Mouse (Mus musculus) left cerebral cortex, adult 8-10 months (tissue): ENCODE results near the gene Frmd6. TPM values are rescaled to one million over a fixed set of nuclear protein-coding genes. Genes with fewer than 3 reads are reported as not detected.

Experiments used
- DNase-seq, 2 experiments: peaks; one replicate each; pipeline ENCODE4 v3.0.0; 2022; ENCODE audit warnings: low spot score in 2 of 2
- total RNA-seq, 4 experiments: library from RNA; stranded (reverse); gene quantifications; 2 replicates each; pipeline ENCODE4 v1.2.4; 2022

The Frmd6 gene
- total RNA-seq = 10 to 100 TPM; 31.3 to 40.3 (median 37.5) TPM

DNA sequence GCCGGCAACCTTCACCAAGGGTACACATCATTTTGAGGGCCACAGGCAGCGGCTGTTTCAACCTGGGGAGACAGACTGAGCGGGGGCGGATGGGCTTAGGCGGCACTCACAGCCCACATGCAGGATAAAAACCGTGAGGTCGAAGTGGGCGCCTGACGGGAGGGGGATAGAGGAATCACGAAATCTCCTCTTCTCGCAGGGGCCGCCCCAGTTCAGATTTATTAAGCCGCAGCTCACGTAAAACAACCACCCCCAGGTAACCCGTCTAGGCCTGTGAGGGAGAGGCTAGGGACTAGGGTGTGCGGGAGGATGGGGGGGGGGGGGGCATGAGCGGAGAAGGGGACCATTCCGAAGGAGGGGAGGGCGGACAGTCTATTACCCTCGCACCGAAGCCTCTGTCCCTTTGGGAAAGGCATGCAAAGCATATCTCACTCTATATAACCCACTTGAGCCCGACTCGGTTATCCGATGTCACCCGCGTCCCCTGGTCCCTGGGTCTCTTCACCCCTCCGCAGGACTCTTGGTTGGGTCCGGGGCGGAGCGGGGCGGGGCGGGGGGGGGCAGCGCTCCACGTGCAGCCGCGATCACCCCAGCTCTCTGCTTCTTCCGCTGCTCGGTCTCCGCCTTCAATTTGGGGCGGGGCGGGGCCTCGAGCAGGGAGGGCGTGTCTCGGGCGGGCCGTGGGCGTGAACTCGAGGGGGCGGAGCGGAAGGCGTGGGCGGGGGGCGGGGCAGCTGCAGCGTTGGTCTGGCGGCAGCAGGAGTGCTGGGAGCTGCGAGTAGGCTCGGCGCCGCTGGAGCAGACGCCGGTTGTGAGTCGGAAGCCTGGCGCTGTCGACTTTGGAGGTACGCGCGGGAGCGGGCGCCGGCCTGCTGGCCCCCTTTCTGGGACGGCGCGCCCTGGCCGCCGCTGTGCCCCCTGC, at the start of gene Frmd6:
TSS of gene Frmd6 (plus strand) at position 786 of the 922 bp plus-strand sequence.
- DNase-seq = peak; percentile 80 to 89

- DNase-seq = no peak
Observed at GRCm38 (mm10) chr12:70775609-70776008, 49.7 kb upstream of the Frmd6 start.

GRCm38 (mm10) chr12:70776683-70777082, 48.6 kb upstream of the Frmd6 start:
- peak in 1 of 2 experiments; percentile 31 for DNase-seq

- no peak for DNase-seq
Observed at GRCm38 (mm10) chr12:70777466-70777865, 47.8 kb upstream of the Frmd6 start.

- no peak for DNase-seq
Observed at GRCm38 (mm10) chr12:70777866-70778265, 47.4 kb upstream of the Frmd6 start.

DNA sequence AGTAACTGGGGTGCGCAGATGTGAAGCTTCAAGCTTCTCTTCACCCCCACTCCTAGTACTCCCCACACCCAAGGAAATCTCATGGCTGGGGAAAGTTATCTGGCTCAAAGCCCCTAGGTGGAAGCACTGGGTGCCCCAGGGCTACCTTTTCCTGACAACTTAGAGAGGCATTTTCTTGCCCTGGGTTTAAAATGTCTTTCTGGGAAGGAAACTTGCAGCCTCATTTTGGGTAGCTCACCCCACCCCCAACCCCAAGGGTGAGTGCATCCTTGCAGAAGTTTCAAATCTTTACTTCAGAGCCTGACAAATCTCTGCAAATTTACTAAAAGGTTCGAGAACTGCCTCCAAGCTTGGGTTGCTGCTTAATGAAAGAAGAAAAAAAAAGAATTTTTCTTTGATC, 47.0 kb upstream of the Frmd6 start:
- DNase-seq = no peak

DNA sequence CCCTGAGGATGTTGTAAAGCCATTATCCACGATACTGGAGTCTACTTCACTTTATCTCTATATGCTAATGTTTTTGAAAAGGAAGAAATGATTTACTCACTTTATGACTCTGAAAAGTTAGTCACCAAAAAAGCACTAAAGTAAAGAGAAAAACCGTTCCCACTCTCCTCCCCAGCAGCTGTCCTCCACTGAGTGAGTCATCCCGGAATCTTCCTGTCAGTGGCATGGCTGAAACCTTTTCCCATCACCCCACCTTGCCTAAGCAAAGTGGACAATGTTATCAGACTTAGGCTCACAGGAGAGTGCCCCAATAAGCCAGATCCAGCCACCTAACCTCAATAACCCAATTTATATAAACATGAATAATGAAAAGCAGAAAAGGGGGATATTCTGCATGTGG, 46.6 kb upstream of the Frmd6 start:
- DNase-seq = peak in 1 of 2 experiments; percentile 28

DNA sequence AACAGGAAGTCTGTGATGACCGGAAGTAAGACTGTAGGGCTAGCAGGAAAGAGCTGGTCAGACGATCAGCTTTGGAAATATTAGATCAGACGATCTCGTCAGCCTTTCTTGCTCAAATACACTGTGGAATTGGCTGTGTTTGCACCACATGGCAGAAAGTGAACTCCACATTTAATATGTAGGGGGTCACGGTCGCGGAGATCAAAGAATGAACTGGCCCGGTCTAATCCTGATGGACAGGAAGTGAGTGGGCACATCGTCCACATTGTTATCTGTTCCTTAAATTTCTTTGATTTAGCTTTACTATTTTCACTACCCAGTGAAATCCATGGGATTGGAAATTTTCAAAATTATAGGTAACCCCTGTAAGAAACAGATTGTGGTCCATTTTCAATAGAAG, 42.3 kb upstream of the Frmd6 start:
- DNase-seq = no peak

GRCm38 (mm10) chr12:70783475-70784239, 41.7 kb upstream of the Frmd6 start:
- no peak for DNase-seq

GRCm38 (mm10) chr12:70784240-70784705, 41.0 kb upstream of the Frmd6 start:
- no peak for DNase-seq

DNA sequence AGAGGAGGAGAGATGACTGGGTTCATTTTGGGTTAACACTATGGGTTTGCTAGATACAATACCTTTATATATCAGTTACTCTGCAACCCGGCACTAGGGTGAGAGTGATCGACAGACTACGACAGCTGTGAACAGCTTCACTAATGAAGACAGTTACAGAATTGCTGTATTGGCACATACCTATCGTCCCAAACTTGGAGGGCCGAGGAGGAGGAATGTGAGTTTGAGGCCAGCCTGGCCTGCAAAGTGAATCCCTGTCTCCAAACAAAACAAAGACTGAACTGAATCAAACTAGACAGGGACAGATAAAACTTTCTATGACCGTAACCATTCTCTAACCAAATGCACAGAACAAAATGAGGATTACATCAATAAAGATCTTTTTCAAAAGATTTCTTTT, 36.0 kb upstream of the Frmd6 start:
- no peak for DNase-seq

DNA sequence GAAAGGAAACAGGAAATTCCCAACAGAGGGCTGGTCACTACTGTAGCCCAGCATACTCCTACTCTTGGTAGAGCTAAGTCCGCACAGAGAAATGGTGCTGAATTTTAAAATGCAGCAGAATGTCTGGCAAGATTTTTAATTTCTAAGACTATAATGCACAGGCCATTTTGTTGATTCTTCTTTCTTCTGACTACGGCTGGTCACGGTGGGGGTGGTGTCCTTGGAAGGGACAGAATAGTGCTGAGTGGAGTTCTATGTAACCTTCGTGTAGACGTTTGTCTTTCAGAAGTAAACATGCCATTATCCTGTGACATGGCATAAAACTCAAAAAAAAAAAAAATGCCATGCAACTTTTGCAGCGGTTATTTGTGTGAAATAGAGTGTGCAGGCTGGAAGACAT, 32.0 kb upstream of the Frmd6 start:
- DNase-seq = no peak

DNA sequence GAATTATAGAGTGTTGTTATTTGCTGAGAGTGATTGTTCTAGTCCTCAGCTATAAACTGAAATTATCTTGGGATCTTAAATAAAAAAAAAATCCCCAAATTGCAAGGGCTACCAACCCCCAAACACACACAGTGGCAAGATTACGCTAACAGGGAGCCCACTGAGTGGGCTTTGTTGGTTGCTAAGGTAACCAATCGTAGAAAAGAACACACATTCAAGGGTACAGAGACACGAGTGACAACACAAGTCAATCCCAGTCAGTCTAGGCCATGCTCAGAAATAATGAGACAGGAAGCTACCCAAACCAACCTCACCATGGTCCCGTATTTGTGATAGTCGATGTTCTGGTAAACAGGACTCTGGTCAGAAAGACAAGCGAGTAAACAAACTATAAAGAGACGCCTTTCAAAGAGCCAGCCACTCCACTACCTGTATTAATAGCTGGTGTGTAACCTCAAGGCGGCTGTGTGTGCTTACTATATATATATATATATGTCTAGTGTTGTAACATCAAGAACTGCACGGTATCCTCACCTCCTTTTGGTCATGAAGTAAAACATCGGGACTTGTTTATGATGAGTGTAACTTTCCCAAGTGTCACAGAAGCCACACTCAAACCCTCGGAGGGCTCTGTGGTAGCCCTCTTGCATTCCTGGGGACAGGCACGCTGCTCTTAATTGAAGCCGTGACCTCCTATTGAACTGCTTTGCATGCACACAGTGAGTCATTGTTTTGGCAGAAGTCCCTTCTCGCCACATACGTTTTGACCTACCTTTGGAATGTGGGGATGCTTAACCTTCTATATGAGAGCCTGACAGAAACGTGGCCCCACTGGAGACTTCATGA, 30.5 kb upstream of the Frmd6 start:
- DNase-seq = no peak

DNA sequence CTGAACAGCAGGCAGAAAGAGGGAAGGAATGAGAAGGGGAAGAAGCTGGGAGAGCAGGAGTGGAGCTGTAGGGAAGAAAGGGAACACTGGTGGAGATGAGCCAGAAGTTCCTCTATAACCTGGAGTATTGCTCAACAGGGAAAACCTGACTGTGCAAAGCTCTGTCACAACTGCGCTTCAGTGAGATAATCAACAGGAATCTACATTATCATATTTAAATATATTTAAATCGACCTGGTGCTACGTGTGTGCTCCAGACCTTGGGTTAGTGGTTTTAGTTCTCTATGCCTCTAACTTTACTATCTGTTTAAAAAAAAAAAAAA, 30.0 kb upstream of the Frmd6 start:
- no peak for DNase-seq

DNA sequence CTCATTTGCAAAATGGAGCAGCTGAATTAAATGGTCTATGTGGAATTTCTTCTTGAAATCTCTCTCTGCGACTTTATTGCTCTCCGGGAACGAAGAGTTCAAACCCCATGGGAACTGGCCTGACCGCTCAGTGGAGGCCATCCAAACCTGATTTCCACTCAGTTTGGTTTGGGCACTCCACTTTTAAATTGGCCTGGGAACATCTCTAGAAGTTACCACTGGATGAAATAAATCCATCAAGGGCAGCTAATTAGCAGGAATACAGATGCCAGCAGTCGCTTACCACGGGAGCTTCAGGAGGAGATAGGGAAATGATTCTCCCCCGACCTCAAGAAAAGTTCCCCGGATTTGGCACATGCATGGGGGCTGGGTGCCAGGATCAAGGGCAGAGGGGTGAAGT, 26.8 kb upstream of the Frmd6 start:
- DNase-seq = no peak

GRCm38 (mm10) chr12:70799231-70800002, 25.9 kb upstream of the Frmd6 start:
- peak in 1 of 2 experiments; percentile 53 for DNase-seq

GRCm38 (mm10) chr12:70800086-70800485, 25.2 kb upstream of the Frmd6 start:
- no peak for DNase-seq

- DNase-seq = no peak
Observed at GRCm38 (mm10) chr12:70801361-70801760, 24.0 kb upstream of the Frmd6 start.

DNA sequence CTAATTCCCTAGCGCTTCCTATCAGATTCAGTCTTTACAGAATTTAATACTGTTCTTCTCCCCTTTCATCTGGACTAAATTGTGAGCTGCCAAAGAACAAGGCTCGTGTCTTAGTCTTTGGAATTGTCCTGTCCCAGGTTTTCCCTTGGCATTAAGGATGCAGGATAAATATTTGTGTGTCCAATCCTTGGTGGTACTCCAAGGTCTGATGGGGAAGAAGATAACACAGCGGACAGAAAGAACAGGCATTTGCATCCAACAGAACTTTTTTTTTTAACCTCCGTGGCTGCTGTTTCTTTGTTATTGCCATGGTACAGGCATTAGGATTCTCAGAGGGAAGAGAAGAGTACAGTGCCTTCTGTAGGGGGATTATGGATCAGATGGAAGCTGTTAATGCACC, 21.8 kb upstream of the Frmd6 start:
- DNase-seq = no peak

- DNase-seq = no peak
Observed at GRCm38 (mm10) chr12:70804989-70805388, 20.3 kb upstream of the Frmd6 start.

- no peak for DNase-seq
Observed at GRCm38 (mm10) chr12:70807543-70807942, 17.8 kb upstream of the Frmd6 start.
